Mouse (Mus musculus): ENCODE data around the gene Fbn1. TPM values are rescaled to one million over a fixed set of nuclear protein-coding genes. Genes with fewer than 3 reads are reported as not detected.

Fbn1 gene
- polyA plus RNA-seq, 1 experiment from 2014 or later = 19.3 TPM

DNA sequence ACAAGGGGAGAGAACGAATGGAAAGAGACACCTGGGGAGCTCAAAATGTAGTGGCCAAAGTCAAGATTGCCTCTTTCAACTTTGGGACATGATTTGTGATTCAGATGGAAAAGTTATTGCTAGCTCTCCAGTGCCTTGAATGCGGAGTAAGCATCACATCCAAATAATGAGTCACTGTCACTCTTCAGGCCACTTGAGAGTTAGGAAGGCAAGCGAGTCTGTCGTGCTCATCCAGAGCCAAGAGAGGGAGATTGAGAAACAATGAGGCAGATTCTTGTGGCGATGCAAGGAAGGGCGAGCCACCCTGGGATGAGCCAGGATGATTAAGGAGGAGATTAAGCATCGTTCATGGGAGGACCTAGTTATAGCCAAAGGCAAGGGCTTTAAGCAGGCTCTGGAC is 176.2 kb downstream of the Fbn1 start:
- H3K4me1 ChIP-seq = no peaks in the 10 kb centered on the region
- H3K4me3 ChIP-seq = no peak overlapping the region
- H3K36me3 ChIP-seq = peaks cover 82% of the 10 kb centered on the region
- WGBS = 84% methylated on average over 7 of the region's 7 CpGs
- H3K27ac ChIP-seq (replicated peaks) = no peak overlapping the region
- no peaks in the 10 kb centered on the region for H3K9me3 ChIP-seq
- H3K27me3 ChIP-seq (replicated peaks) = no peaks in the 10 kb centered on the region
- no peak overlapping the region for H3K9ac ChIP-seq
- ATAC-seq (ENCODE audit: extremely low read depth, insufficient number of reproducible peaks, low FRiP score, low TSS enrichment) = no peak
- no peak overlapping the region for H3K4me2 ChIP-seq

DNA sequence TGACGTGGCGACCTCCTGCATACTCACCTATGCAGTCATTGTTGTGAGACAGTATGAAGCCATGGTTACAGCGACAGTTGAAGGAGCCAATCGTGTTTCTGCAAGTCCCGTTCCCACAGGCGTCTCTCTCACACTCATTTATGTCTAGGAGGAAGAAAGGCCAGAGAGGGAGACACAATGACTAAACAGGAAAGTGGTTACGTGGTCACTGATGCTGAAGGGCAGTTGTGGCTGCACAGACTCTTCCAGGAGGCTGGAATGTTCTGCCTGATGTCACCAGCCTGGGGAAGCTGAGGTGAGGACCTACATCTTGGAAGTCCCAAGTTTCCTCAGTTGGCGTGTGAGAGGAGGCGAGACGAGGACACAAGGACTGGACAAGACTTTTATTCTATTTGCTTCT is 177.3 kb downstream of the Fbn1 start:
- Histone ChIP-seq H3K4me1 (no peaks in the 10 kb centered on the region), H3K9ac (no peak overlapping the region), H3K9me3 (no peaks in the 10 kb centered on the region), H3K4me3 (no peak overlapping the region), H3K36me3 (peaks cover 72% of the 10 kb centered on the region), H3K4me2 (no peak overlapping the region), H3K27me3 (replicated peaks) (no peaks in the 10 kb centered on the region), H3K27ac (replicated peaks) (no peak overlapping the region)
- no peak for ATAC-seq (ENCODE audit: extremely low read depth, insufficient number of reproducible peaks, low FRiP score, low TSS enrichment)
- 88% methylated on average over 10 of the region's 10 CpGs for WGBS

DNA sequence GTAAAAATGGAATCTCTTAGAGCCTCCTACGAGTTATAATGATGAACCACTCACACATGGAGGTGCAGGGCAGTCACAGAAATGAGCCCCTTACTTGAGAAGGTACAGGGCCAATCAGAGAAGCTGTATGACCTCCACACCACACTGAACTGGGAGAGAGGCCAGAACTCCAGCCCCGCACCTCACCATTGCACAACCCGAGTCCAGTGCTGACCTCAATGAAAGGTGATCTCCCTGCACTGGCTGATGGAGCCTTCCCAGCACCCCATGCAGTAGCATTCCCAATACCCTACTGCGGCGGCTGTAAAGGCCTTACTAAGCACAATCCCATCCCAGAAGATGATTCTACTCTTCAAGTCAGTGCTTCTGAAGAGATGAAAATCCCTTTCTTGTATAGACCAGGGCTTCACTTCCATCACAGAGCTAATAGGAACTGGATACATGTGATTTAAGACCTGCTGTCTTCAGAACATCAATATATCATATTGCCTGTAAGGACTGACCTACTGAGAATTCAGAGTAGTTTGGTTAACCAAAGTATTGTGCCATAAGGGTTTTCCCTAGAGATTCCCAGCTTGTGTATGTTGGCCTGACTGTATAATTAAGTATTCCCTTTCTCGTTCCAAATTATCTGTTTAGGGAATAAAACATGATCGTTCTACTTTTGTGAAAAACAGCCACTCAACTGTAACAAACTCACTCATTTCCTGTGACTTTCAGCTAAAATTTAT is 182.5 kb downstream of the Fbn1 start:
- 75% methylated on average over 7 of the region's 7 CpGs for WGBS

GRCm38 (mm10) chr2:125324455-125324854 is 183.3 kb downstream of the Fbn1 start:
- WGBS = 66% methylated on average over 5 of the region's 5 CpGs
- Histone ChIP-seq H3K27me3 (replicated peaks) (no peaks in the 10 kb centered on the region), H3K4me1 (peaks cover 17% of the 10 kb centered on the region), H3K4me2 (no peak overlapping the region), H3K27ac (replicated peaks) (no peak overlapping the region), H3K9me3 (no peaks in the 10 kb centered on the region), H3K9ac (no peak overlapping the region), H3K36me3 (peaks cover 54% of the 10 kb centered on the region), H3K4me3 (no peak overlapping the region)
- ATAC-seq (ENCODE audit: extremely low read depth, insufficient number of reproducible peaks, low FRiP score, low TSS enrichment) = no peak

More for the DNA sequence above, 182.5 kb downstream of the Fbn1 start:
- Histone ChIP-seq H3K36me3 (peaks cover 60% of the 10 kb centered on the region), H3K4me2 (no peak overlapping the region), H3K27me3 (replicated peaks) (no peaks in the 10 kb centered on the region), H3K9me3 (no peaks in the 10 kb centered on the region), H3K27ac (replicated peaks) (no peak overlapping the region), H3K4me3 (no peak overlapping the region), H3K9ac (no peak overlapping the region), H3K4me1 (peaks cover 11% of the 10 kb centered on the region)
- no peak for ATAC-seq (ENCODE audit: extremely low read depth, insufficient number of reproducible peaks, low FRiP score, low TSS enrichment)

DNA sequence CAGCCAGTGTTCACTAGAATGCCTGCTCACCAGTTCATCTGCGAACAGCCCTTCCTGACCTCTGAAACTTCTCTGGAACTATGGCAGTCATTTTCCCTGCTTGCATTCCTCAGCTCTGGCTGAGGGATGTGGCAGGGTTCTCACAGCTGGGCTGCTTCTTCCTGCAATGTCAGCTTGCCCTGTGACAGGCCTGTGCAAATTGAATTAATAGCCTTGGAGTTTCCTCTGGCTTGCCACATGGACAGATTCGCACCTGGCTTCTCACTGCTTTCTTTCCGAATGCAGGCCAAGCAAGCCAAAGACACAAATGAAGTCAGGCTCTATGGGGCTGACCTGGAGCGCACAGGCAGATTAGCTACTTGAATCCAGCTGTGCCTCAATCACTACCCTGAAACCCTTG is 184.4 kb downstream of the Fbn1 start:
- no peak overlapping the region for H3K4me2 ChIP-seq
- H3K4me1 ChIP-seq = peaks cover 26% of the 10 kb centered on the region

DNA sequence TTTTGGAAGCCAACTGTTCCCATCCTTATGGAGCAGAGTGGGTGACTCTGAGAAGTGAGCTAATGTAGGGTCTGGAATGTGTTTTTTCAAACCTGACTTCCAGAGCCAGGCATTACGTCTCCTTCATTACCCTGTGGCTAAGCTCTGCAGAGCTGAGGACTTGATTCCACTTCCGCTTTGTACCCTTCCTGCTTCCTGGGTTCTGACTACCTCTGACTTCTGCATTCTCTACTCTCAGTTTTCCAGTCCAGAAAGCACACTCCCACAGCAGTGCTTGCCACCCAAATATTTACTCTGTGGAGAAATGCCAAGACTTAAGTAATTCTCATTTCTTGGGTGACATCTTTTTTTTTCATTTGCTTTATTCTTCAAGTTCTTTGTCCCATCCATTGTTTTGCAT is 185.2 kb downstream of the Fbn1 start:
- Histone ChIP-seq H3K4me3 (no peak overlapping the region), H3K27ac (replicated peaks) (no peak overlapping the region), H3K4me1 (peaks cover 30% of the 10 kb centered on the region), H3K36me3 (peaks cover 51% of the 10 kb centered on the region), H3K27me3 (replicated peaks) (no peaks in the 10 kb centered on the region), H3K9ac (no peak overlapping the region), H3K4me2 (no peak overlapping the region), H3K9me3 (no peaks in the 10 kb centered on the region)
- no peak for ATAC-seq (ENCODE audit: extremely low read depth, insufficient number of reproducible peaks, low FRiP score, low TSS enrichment)
- WGBS = 76% methylated on average over 2 of the region's 2 CpGs

More for the DNA sequence above, 184.4 kb downstream of the Fbn1 start:
- WGBS = 49% methylated on average over 4 of the region's 4 CpGs
- Histone ChIP-seq H3K9me3 (no peaks in the 10 kb centered on the region), H3K27me3 (replicated peaks) (no peaks in the 10 kb centered on the region), H3K4me3 (no peak overlapping the region), H3K27ac (replicated peaks) (no peak overlapping the region), H3K36me3 (peaks cover 50% of the 10 kb centered on the region), H3K9ac (no peak overlapping the region)
- no peak for ATAC-seq (ENCODE audit: extremely low read depth, insufficient number of reproducible peaks, low FRiP score, low TSS enrichment)

GRCm38 (mm10) chr2:125321071-125321470 is 186.7 kb downstream of the Fbn1 start:
- 75% methylated on average over 6 of the region's 6 CpGs for WGBS
- ATAC-seq (ENCODE audit: extremely low read depth, insufficient number of reproducible peaks, low FRiP score, low TSS enrichment) = no peak
- H3K4me1 ChIP-seq = peaks cover 30% of the 10 kb centered on the region

GRCm38 (mm10) chr2:125319651-125320050 is 188.1 kb downstream of the Fbn1 start:
- no peaks in the 10 kb centered on the region for H3K27me3 ChIP-seq (replicated peaks)
- peaks cover 63% of the 10 kb centered on the region for H3K36me3 ChIP-seq
- peak overlapping the region; percentile 53 for H3K27ac ChIP-seq (replicated peaks)
- H3K4me2 ChIP-seq = peak overlapping the region; percentile 24; the same call in 1 of the 2 replicates
- no peak overlapping the region for H3K9ac ChIP-seq
- ATAC-seq (ENCODE audit: extremely low read depth, insufficient number of reproducible peaks, low FRiP score, low TSS enrichment) = no peak
- peaks cover 30% of the 10 kb centered on the region for H3K4me1 ChIP-seq
- H3K4me3 ChIP-seq = no peak overlapping the region
- 24% methylated on average over 8 of the region's 8 CpGs for WGBS
- no peaks in the 10 kb centered on the region for H3K9me3 ChIP-seq

More at GRCm38 (mm10) chr2:125321071-125321470, 186.7 kb downstream of the Fbn1 start:
- H3K27me3 ChIP-seq (replicated peaks) = no peaks in the 10 kb centered on the region
- no peak overlapping the region for H3K9ac ChIP-seq
- peaks cover 59% of the 10 kb centered on the region for H3K36me3 ChIP-seq
- H3K27ac ChIP-seq (replicated peaks) = no peak overlapping the region
- H3K9me3 ChIP-seq = no peaks in the 10 kb centered on the region
- no peak overlapping the region for H3K4me3 ChIP-seq
- no peak overlapping the region for H3K4me2 ChIP-seq

DNA sequence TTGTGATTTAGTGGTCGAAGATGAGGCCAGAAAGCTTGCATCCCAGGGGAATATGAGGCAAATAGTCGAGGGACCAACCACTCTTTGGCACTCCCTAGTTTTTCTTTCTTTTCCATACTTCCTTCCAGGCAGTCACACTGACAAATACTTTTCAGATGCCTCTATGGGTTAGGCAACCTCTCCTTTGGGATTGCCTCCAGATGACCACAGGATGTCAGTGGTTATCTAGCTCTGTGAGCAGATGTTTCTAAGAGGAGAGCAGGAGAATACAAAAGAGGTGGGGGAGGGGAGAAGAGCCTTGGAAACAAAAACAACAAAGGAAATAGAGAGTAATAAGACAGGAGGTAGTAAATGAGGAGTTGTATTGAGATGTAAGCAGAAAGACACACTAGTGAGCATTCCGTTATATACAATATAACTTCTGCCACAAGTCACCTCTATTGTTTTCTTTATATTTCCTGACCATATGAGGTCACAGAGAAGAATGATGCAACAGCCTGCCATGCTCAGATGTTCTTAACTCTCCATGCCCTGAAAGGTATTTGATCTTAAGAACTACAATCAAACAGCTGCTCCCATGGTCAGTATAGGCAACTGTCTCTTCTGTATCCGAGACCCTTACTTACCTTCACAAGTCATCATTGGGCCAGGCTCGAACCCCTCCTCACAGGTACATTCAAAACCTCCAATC is 189.3 kb downstream of the Fbn1 start:
- Histone ChIP-seq H3K27me3 (replicated peaks) (no peaks in the 10 kb centered on the region), H3K4me3 (no peak overlapping the region), H3K27ac (replicated peaks) (peak overlapping the region; percentile 36; the same call in 1 of the 2 replicates), H3K36me3 (peaks cover 71% of the 10 kb centered on the region), H3K4me2 (no peak overlapping the region), H3K4me1 (peaks cover 29% of the 10 kb centered on the region), H3K9ac (no peak overlapping the region), H3K9me3 (no peaks in the 10 kb centered on the region)
- 62% methylated on average over 5 of the region's 5 CpGs for WGBS
- ATAC-seq (ENCODE audit: extremely low read depth, insufficient number of reproducible peaks, low FRiP score, low TSS enrichment) = no peak

DNA sequence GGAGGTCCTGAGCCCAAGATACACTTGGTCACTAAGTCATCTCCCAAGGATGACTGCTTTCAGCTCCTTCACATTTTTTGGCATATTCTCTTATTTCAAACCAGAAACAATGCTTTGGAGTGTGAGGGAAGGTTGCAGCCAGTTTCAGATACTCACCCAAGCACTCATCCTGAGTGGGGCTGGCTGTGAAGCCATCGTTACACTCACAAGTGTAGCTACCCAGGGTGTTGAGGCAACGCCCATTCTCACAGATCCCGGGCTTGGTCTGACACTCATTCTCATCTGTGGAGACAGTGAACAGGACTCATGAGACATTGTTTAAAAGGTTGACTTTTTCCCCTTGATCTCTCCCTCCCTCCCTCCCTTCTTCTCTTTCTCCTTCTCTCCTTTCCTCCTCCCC is 192.6 kb downstream of the Fbn1 start:
- H3K4me3 ChIP-seq = no peak overlapping the region
- WGBS = 83% methylated on average over 3 of the region's 3 CpGs
- ATAC-seq (ENCODE audit: extremely low read depth, insufficient number of reproducible peaks, low FRiP score, low TSS enrichment) = no peak

DNA sequence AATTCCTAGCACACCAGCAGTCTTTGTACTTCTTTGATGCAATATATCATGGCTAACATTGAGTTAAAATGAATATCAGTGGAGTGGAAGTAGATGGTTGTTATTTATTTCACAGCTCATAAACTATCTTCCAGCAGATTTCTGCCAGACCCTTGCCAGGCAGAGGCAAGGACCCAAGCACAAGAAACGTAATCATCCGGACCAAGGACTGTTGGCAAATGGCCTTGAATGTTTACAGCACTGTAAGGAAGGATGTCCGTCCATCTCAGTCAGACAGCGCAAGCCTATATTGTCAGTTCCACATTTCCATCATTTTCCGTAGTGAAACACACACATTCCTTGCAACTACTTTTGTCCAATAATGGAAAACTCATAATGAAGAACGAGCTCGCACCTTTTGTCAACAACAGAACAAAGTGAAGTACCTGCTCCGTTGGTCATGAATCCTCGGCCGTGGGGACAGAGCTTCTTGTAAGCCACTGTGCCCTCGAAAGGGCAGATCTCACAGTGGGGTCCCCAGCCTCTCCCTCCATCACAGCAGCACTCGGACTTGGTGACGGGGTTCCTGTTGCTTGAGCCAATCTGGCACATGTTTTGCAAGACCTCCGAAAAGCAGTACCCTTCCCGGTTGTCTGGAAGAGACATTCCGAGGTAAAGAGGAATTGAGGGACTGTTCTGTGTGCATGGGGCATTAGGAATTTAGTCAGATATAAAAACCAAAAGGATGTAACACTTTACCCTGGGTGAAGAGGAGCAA is 193.4 kb downstream of the Fbn1 start:
- no peak overlapping the region for H3K9ac ChIP-seq
- 80% methylated on average over 16 of the region's 16 CpGs for WGBS
- H3K4me3 ChIP-seq = no peak overlapping the region
- H3K27ac ChIP-seq (replicated peaks) = no peak overlapping the region
- H3K4me1 ChIP-seq = peaks cover 13% of the 10 kb centered on the region; the same call in 1 of the 2 replicates
- no peak for ATAC-seq (ENCODE audit: extremely low read depth, insufficient number of reproducible peaks, low FRiP score, low TSS enrichment)
- no peak overlapping the region for H3K4me2 ChIP-seq
- no peaks in the 10 kb centered on the region for H3K27me3 ChIP-seq (replicated peaks)
- no peaks in the 10 kb centered on the region for H3K9me3 ChIP-seq
- peaks cover 88% of the 10 kb centered on the region for H3K36me3 ChIP-seq

More for the DNA sequence above, 192.6 kb downstream of the Fbn1 start:
- Histone ChIP-seq H3K27me3 (replicated peaks) (no peaks in the 10 kb centered on the region), H3K4me2 (no peak overlapping the region), H3K9me3 (no peaks in the 10 kb centered on the region), H3K27ac (replicated peaks) (no peak overlapping the region), H3K36me3 (peaks cover 80% of the 10 kb centered on the region), H3K4me1 (peaks cover 19% of the 10 kb centered on the region), H3K9ac (no peak overlapping the region)
